Mouse (Mus musculus): ENCODE results near the gene Clpp. TPM values are rescaled to one million over a fixed set of nuclear protein-coding genes. Genes with fewer than 3 reads are reported as not detected.

Gene Clpp
- polyA plus RNA-seq, 1 experiment, result 154 TPM

DNA sequence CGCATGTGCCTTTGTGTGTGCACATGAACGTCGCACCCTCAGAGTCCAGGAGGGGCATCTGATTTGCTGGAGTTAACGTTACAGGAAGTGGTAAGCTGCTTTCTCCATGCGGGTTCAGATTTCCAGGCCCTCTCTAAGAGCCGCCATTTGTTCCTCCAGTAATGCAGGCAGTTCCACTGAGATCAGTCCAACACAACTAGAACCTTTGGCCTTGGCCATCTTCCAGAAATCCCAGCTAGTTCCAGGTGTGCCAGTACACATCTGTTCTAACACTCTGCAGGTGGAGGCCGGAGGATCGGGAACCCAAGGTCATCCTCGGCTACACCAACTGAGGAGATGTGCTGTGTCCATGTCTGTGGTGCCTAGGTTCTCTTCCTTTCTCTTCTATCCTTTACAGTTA is 5.2 kb upstream of the Clpp start:
- no peaks in the 10 kb centered on the region for H3K79me2 ChIP-seq (ENCODE audit: control insufficient read depth, insufficient read depth)
- no peak overlapping the region for H3K4me2 ChIP-seq (ENCODE audit: low read depth)
- no peak overlapping the region for H3K4me3 ChIP-seq
- H3K36me3 ChIP-seq (ENCODE audit: control insufficient read depth, insufficient read depth), result no peaks in the 10 kb centered on the region
- TF ChIP-seq TCF12 (IDR thresholded peaks at IDR 0.05; ENCODE audit: insufficient read depth, poor library complexity, severe bottlenecking), result no peak
- TF ChIP-seq TCF3 (IDR thresholded peaks at IDR 0.05; ENCODE audit: insufficient read length, low read depth), result no peak
- no peak for TF ChIP-seq MAX (IDR thresholded peaks at IDR 0.05; ENCODE audit: low read depth)
- no peak for TF ChIP-seq REST (IDR thresholded peaks at IDR 0.05; ENCODE audit: insufficient read depth, insufficient read length)
- no peak for TF ChIP-seq SRF (IDR thresholded peaks at IDR 0.05; ENCODE audit: control insufficient read depth, insufficient read length, low read depth)
- no peak for TF ChIP-seq MYOD1 (IDR thresholded peaks at IDR 0.05; ENCODE audit: control insufficient read depth in 1 of 3, insufficient read length in 2 of 3, low read depth in 2 of 3)
- TF ChIP-seq CEBPB (IDR thresholded peaks at IDR 0.05; ENCODE audit: insufficient read depth, poor library complexity, severe bottlenecking), result no peak
- TF ChIP-seq E2F4 (IDR thresholded peaks at IDR 0.05; ENCODE audit: insufficient read depth), result no peak
- TF ChIP-seq POLR2AphosphoS2 (IDR thresholded peaks at IDR 0.05; ENCODE audit: insufficient read length, low read depth), result no peak
- TF ChIP-seq MYOG (IDR thresholded peaks at IDR 0.05; ENCODE audit: control insufficient read depth in 1 of 3, insufficient read depth in 1 of 3, insufficient read length in 2 of 3, low read depth in 2 of 3), result no peak
- no peak for TF ChIP-seq USF1 (IDR thresholded peaks at IDR 0.05; ENCODE audit: low read depth)
- TF ChIP-seq POLR2A (IDR thresholded peaks at IDR 0.05; ENCODE audit: insufficient read length, low read depth), result no peak
- H3K27me3 ChIP-seq (ENCODE audit: control insufficient read depth, insufficient read depth, insufficient read length), result peaks cover 12% of the 10 kb centered on the region
- no peak overlapping the region for H3ac ChIP-seq (ENCODE audit: control insufficient read depth, insufficient read length)

- Histone ChIP-seq H3K27me3 (ENCODE audit: control insufficient read depth, insufficient read depth, insufficient read length) (peaks cover 12% of the 10 kb centered on the region), H3K4me2 (ENCODE audit: low read depth) (no peak overlapping the region), H3K79me2 (ENCODE audit: control insufficient read depth, insufficient read depth) (peaks cover 5% of the 10 kb centered on the region), H3K4me3 (no peak overlapping the region), H3K36me3 (ENCODE audit: control insufficient read depth, insufficient read depth) (no peaks in the 10 kb centered on the region), H3ac (ENCODE audit: control insufficient read depth, insufficient read length) (no peak overlapping the region)
- TF ChIP-seq E2F4 (IDR thresholded peaks at IDR 0.05; ENCODE audit: insufficient read depth), result no peak
- no peak for TF ChIP-seq POLR2A (IDR thresholded peaks at IDR 0.05; ENCODE audit: insufficient read length, low read depth)
- TF ChIP-seq TCF3 (IDR thresholded peaks at IDR 0.05; ENCODE audit: insufficient read length, low read depth), result no peak
- TF ChIP-seq CEBPB (IDR thresholded peaks at IDR 0.05; ENCODE audit: insufficient read depth, poor library complexity, severe bottlenecking), result no peak
- TF ChIP-seq MAX (IDR thresholded peaks at IDR 0.05; ENCODE audit: low read depth), result no peak
- no peak for TF ChIP-seq MYOG (IDR thresholded peaks at IDR 0.05; ENCODE audit: control insufficient read depth in 1 of 3, insufficient read depth in 1 of 3, insufficient read length in 2 of 3, low read depth in 2 of 3)
- TF ChIP-seq POLR2AphosphoS2 (IDR thresholded peaks at IDR 0.05; ENCODE audit: insufficient read length, low read depth), result no peak
- TF ChIP-seq TCF12 (IDR thresholded peaks at IDR 0.05; ENCODE audit: insufficient read depth, poor library complexity, severe bottlenecking), result no peak
- TF ChIP-seq MYOD1 (IDR thresholded peaks at IDR 0.05; ENCODE audit: control insufficient read depth in 1 of 3, insufficient read length in 2 of 3, low read depth in 2 of 3), result no peak
- no peak for TF ChIP-seq USF1 (IDR thresholded peaks at IDR 0.05; ENCODE audit: low read depth)
- TF ChIP-seq SRF (IDR thresholded peaks at IDR 0.05; ENCODE audit: control insufficient read depth, insufficient read length, low read depth), result no peak
- no peak for TF ChIP-seq REST (IDR thresholded peaks at IDR 0.05; ENCODE audit: insufficient read depth, insufficient read length)
Observed at GRCm38 (mm10) chr17:56985656-56986055, 4.4 kb upstream of the Clpp start.

GRCm38 (mm10) chr17:56986105-56986805 is 3.9 kb upstream of the Clpp start:
- Histone ChIP-seq H3K4me2 (ENCODE audit: low read depth) (no peak overlapping the region), H3K4me3 (no peak overlapping the region), H3ac (ENCODE audit: control insufficient read depth, insufficient read length) (no peak overlapping the region), H3K79me2 (ENCODE audit: control insufficient read depth, insufficient read depth) (peaks cover 11% of the 10 kb centered on the region), H3K36me3 (ENCODE audit: control insufficient read depth, insufficient read depth) (no peaks in the 10 kb centered on the region), H3K27me3 (ENCODE audit: control insufficient read depth, insufficient read depth, insufficient read length) (peaks cover 8% of the 10 kb centered on the region)
- TF ChIP-seq SRF (IDR thresholded peaks at IDR 0.05; ENCODE audit: control insufficient read depth, insufficient read length, low read depth) (no peak), TCF3 (IDR thresholded peaks at IDR 0.05; ENCODE audit: insufficient read length, low read depth) (no peak), E2F4 (IDR thresholded peaks at IDR 0.05; ENCODE audit: insufficient read depth) (no peak), POLR2AphosphoS2 (IDR thresholded peaks at IDR 0.05; ENCODE audit: insufficient read length, low read depth) (no peak), TCF12 (IDR thresholded peaks at IDR 0.05; ENCODE audit: insufficient read depth, poor library complexity, severe bottlenecking) (no peak), REST (IDR thresholded peaks at IDR 0.05; ENCODE audit: insufficient read depth, insufficient read length) (no peak), MAX (IDR thresholded peaks at IDR 0.05; ENCODE audit: low read depth) (no peak), MYOG (IDR thresholded peaks at IDR 0.05; ENCODE audit: control insufficient read depth in 1 of 3, insufficient read depth in 1 of 3, insufficient read length in 2 of 3, low read depth in 2 of 3) (no peak), CEBPB (IDR thresholded peaks at IDR 0.05; ENCODE audit: insufficient read depth, poor library complexity, severe bottlenecking) (no peak), MYOD1 (IDR thresholded peaks at IDR 0.05; ENCODE audit: control insufficient read depth in 1 of 3, insufficient read length in 2 of 3, low read depth in 2 of 3) (no peak), POLR2A (IDR thresholded peaks at IDR 0.05; ENCODE audit: insufficient read length, low read depth) (no peak), USF1 (IDR thresholded peaks at IDR 0.05; ENCODE audit: low read depth) (no peak)

- Histone ChIP-seq H3K79me2 (ENCODE audit: control insufficient read depth, insufficient read depth) (peaks cover 18% of the 10 kb centered on the region), H3K4me2 (ENCODE audit: low read depth) (no peak overlapping the region)
- TF ChIP-seq CEBPB (IDR thresholded peaks at IDR 0.05; ENCODE audit: insufficient read depth, poor library complexity, severe bottlenecking) (no peak), MYOG (IDR thresholded peaks at IDR 0.05; ENCODE audit: control insufficient read depth in 1 of 3, insufficient read depth in 1 of 3, insufficient read length in 2 of 3, low read depth in 2 of 3) (no peak), USF1 (IDR thresholded peaks at IDR 0.05; ENCODE audit: low read depth) (no peak), POLR2AphosphoS2 (IDR thresholded peaks at IDR 0.05; ENCODE audit: insufficient read length, low read depth) (no peak), MYOD1 (IDR thresholded peaks at IDR 0.05; ENCODE audit: control insufficient read depth in 1 of 3, insufficient read length in 2 of 3, low read depth in 2 of 3) (no peak), TCF12 (IDR thresholded peaks at IDR 0.05; ENCODE audit: insufficient read depth, poor library complexity, severe bottlenecking) (no peak), POLR2A (IDR thresholded peaks at IDR 0.05; ENCODE audit: insufficient read length, low read depth) (no peak), REST (IDR thresholded peaks at IDR 0.05; ENCODE audit: insufficient read depth, insufficient read length) (no peak), TCF3 (IDR thresholded peaks at IDR 0.05; ENCODE audit: insufficient read length, low read depth) (no peak), SRF (IDR thresholded peaks at IDR 0.05; ENCODE audit: control insufficient read depth, insufficient read length, low read depth) (no peak), E2F4 (IDR thresholded peaks at IDR 0.05; ENCODE audit: insufficient read depth) (no peak), MAX (IDR thresholded peaks at IDR 0.05; ENCODE audit: low read depth) (no peak)
Observed at GRCm38 (mm10) chr17:56988441-56988840, 1.7 kb upstream of the Clpp start.

More at GRCm38 (mm10) chr17:56988441-56988840, 1.7 kb upstream of the Clpp start:
- no peak overlapping the region for H3ac ChIP-seq (ENCODE audit: control insufficient read depth, insufficient read length)
- no peaks in the 10 kb centered on the region for H3K27me3 ChIP-seq (ENCODE audit: control insufficient read depth, insufficient read depth, insufficient read length)
- H3K36me3 ChIP-seq (ENCODE audit: control insufficient read depth, insufficient read depth), result no peaks in the 10 kb centered on the region
- no peak overlapping the region for H3K4me3 ChIP-seq
